Mouse (Mus musculus): ENCODE measurements around the gene Cgnl1. TPM values are rescaled to one million over a fixed set of nuclear protein-coding genes. Genes with fewer than 3 reads are reported as not detected.
"Not testable (repeated sequence)": the region's sequence is repeated elsewhere in the genome, so short reads cannot be mapped to it uniquely, and the experiment has no call there.

Gene Cgnl1
- total RNA-seq, 2 experiments from 2014 or later, result 4.0 to 7.6 TPM

DNA sequence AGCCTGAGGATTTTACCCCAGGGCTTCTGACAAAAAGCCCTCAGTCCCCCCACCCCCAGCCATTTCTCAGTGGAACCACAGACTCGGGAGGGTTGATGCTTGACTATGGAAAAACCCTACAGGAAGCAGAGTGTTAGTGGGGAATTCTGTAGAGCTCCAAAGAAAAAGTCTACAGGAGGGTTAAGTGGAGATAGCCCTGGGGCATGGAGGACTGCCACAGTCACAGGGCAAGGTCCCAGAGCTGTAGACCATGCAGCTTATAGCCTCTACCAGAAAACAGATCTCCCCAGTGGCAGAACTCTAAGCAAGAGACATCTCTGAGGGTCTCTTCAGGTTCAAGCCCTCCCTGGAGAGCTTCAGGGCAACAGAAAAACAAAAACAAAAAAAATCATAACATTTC lies 135.8 kb downstream of the Cgnl1 start:
- no peak for DNase-seq
- intact Hi-C loops (cut with DNase I), result no loop called here

DNA sequence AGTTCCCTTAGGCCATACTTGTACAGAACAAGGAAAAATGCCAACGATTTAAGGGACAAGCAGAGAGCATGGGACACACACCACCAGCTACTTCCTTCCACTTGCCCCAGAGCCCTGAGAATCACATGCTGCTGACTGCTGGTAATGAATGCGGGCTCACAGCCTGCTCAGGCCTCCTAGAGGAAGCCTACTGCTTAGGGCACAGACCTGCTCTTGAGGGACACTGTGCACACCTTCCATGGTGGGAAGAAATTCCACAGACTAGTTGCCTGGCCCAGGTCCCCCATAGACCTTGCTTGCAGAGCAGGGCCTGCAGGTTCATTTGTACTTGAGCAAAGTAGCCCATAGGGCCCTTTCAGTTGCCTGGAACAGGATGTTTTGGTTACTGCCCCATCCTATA lies 136.5 kb downstream of the Cgnl1 start:
- no peak for DNase-seq
- intact Hi-C loops (cut with DNase I), result no loop called here

DNA sequence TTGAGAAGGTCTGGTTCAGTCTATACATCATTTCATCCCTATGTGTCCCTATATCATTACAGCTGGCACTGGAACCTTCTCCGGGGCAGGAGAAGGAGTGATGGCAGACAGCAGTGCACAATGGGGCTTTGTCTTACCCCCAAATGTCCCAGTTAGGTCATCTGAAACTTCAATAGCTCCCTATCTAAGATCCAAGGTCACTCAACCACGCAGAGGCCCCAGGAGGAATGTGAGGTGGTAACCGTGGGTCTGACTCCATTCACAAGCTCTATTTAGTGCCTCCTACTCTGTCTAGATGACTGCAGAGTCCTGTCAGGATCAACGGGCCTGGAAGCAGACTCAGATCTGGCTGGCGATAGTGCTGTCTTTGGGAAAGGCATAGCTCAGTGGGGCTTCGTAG lies 142.5 kb downstream of the Cgnl1 start:
- intact Hi-C loops (cut with DNase I), result no loop called here
- no peak for DNase-seq

DNA sequence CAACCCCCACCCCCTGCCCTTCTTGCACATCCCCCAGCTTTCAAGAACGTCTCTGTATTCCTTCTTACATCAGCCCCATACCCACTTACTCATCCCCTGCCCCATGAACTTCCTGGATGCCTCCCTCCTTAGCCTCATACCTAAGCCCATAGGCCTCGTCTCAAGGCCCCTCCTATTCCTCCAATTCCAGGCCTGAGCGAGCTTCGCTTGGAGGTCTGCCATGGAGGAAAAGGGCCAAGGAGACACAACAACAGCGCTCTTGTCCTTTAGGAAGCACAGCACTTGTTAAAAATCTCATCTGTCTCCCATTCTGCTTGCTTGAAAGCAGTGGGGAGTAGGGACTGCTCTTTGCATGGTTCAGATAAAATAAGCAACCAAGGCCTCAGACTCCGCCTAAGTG lies 143.1 kb downstream of the Cgnl1 start:
- no peak for DNase-seq
- intact Hi-C loops (cut with DNase I), result no loop called here

DNA sequence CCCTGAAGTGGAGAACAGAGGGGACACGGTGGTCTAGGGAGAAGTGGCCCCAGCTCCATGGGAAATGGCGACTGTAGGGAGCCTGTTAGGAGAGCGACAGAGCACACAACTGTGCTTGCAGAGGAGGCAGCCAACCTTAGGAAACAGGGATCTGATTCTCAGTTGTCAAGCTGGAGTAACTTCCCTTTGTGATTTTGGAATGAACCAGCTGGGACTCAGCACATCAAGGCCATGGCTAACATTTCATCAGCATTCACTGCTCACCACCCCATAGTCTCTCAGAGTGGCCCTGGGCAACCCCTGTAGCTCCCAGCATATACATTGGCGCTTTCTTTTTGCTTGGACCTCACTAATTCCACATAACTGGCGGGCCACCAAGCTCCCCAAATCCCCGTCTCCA lies 145.4 kb downstream of the Cgnl1 start:
- intact Hi-C loops (cut with DNase I), result no loop called here
- DNase-seq, result no peak

DNA sequence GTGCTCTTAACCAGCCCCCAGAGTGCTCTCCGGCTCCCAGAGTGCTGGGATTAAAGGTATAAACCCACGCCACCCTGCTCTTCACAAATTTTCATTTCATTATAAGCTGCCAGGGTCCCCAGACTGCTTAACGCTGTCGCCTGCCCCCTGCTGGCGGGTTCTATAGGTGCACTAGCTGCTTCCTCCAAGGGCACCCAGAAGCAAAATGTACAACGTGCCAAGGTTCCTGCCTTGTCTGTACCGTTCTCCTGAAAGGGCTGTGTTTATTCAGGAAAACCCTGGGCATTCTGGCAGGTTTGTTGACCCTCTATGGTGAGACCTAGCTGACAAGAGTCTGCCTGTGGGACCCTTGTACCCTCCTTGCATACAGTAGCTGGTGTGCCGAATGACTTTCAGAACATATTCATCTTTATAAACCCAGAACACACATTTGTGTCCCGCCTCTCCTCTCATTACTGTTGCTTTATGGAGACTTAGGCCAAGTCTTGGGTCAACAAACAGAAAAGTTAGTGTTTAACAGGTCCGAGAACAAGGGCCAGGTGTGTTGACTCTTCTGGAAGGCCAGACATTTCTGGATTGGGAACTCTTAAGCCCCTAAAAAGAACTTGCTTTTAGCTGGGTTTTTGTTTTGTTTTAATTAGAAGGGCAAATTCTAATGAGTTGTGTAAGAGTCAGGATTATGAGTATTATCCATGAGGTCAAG lies 146.5 kb downstream of the Cgnl1 start:
- DNase-seq, result peak; percentile 42 to 47
- intact Hi-C loops (cut with DNase I), result no loop called here

DNA sequence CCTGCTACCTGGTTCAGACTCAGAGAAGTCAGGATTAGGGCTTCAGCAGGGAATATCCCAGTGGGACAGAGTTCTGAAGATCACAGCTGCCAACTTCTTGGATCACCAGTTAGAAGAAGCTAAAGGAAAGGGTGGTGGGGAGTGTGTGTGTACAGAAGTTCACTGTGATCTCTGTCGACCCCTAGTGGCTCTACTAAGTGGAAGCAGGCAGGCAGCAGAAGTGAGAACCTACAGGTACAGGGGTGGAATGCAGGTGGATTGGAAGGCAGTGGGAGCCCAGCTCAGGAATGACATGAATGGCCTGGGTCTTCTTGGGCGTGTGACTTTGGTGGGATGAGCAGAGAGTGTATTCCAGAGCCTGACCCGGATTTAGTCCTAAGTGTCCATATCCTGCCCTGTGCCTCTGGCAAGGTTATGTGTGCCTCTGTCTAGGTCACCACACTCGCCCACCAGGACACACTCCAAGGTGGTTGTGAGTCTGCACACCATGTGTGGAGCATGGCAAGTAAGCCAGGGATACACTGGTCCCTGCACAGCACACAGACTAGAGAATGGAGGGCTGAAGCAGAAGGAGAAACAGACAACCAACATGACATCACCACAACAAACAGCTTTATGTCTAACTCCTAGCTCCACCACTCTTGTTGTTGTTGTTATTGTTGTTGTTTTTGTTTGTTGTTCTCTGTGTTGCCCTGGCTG lies 147.4 kb downstream of the Cgnl1 start:
- intact Hi-C loops (cut with DNase I), result loop anchor here (2.0 kb wide), 1 partner anchor 265 kb away; no protein-coding TSS in a partner anchor
- DNase-seq, result no peak

DNA sequence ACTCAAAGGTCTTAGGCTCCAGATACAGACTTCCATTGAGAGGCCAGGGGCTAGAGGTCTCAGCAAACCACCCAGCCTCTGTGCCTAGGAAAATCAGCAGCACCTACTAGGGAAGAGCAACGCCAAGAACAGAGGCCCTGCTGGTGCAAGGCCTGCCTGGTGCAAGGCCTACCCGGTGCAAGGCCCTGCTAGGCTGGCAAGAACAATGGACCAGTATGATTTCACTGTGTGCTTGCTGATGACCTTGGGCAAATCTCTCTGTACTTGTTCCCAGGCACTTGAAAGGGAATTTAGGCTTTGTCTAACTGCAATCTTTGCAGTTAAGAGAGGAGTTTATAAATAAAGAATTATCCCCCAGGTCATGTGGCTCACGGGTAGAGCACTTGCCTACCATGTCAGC lies 148.8 kb downstream of the Cgnl1 start:
- intact Hi-C loops (cut with DNase I), result loop anchor here (2.0 kb wide), 1 partner anchor 264 kb away; no protein-coding TSS in a partner anchor
- no peak for DNase-seq

DNA sequence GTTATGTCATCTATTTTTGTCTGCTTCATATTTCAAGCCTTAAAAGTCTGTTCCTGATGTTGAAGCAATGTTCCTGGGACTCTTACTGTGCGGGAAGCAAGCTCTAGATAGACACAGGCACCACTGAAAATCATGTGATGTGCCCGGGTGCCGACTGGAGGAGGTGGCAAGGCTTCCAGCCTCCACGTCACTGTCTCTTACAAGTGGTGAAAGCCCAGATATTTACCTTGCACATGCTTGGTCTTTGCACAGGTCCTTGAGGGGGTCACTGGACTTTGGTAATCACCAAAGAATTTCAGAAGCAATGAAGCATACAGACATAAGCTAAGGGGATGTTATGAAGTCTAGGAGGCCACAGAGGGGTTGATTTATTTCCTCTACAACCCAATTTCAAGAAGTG lies 149.4 kb downstream of the Cgnl1 start:
- DNase-seq, result no peak
- intact Hi-C loops (cut with DNase I), result loop anchor here (2.0 kb wide), 1 partner anchor 263 kb away; no protein-coding TSS in a partner anchor

DNA sequence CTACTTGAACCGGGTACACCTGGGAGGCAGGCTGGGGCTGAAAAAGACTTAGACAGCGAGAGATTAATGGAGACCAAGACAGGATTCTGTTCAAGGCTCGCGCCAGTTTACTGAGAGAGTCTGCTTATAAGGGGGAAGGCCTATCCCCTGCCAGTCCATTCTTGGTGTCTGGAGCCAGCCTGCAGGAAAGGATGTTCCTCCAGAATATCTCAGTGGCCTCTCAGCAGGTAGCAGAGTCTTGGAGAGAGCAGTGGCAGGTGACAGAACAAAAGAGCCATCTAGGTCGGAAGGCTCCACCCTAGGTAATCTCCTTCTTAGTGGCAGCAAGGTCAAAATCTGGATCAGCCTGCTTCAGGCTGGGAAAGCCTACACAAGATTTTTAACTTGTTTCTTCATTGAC lies 151.3 kb downstream of the Cgnl1 start:
- intact Hi-C loops (cut with DNase I); DNase-seq: not testable (repeated sequence)

DNA sequence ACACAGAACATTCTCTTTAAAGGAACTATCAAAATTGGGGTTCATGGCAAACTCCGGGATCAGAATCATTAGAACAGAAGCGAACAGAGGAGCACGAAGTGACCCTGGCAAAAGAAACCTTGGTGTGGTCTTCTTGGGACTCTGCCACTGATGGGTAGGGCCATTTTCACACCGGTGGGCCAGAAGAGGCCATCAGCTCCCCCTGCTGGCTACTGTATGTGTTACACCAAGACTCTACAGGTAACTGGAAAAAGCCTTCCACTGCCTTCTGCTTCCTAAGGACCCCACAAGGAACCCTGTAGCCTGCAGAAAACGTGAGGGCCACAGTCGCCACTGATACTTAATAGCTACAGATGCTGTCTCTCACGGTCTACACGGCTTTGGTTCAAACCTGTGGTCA lies 154.0 kb downstream of the Cgnl1 start:
- intact Hi-C loops (cut with DNase I), result loop anchor here (10.0 kb wide), 1 partner anchor 403 kb away; the partner anchor contains the start of gene Aldh1a2
- no peak for DNase-seq

DNA sequence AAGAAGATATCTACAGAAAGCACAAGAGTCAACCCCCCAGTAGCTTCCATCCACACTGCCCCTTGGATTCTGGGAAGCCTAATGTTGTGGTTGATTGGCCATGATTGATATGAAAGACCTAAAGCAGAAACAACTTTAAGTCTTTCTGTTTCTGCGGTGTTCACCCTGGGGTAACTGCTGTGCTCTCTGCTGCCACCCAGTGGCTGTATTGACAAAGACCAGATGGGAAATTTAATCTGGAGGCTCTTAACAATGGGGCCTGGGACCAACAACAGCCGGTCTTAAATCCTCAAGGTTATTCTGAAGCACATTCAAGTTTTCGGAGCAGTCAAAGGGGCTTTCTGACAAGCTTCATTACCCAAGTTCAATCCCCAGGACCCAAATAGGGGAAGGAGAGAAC lies 155.2 kb downstream of the Cgnl1 start:
- intact Hi-C loops (cut with DNase I), result loop anchor here (1.0 to 10.0 kb wide), 2 partner anchors 70 to 401 kb away; partner anchors contain the start of gene Aldh1a2

DNA sequence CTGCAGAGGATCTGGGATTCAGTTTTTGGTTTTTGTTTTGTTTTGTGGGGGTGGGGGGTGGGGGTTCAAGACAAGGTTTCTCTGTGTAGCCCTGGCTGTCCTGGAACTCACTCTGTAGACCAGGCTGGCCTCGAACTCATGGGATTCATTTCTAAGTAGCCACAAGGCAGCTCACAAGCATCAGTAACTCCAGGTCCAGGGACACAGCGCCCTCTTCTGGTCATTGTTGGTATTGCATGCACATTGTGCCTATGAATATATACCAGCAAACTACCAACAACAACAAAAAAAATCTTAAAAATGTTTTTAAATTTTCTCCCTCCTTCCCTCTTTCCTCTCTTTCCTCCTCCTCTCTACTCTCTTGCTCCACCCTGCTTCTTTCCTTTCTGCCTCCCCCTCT lies 156.8 kb downstream of the Cgnl1 start:
- intact Hi-C loops (cut with DNase I), result loop anchor here (5.0 to 10.0 kb wide), 2 partner anchors 37 to 400 kb away; partner anchors contain the start of gene Aldh1a2
- no peak for DNase-seq

More for the DNA sequence above, 155.2 kb downstream of the Cgnl1 start:
- DNase-seq, result peak; percentile 57 to 68

DNA sequence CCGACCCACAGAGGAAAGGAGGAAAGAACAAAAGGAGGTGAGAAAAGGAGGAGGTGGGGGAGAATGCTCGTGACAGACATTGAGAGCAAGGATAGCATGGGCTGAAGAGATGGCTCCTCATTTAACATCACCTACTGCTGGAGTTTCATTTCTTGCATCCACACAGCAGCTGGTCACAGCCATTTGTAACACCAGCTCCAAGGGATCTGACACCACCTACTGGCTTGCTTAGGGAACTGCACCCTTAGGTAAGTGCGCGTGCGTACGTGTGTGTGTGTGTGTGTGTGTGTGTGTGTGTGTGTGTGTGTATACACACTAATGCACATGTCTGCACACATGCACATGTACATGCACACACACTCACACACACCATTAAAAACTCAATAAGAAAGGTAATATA lies 158.4 kb downstream of the Cgnl1 start:
- intact Hi-C loops (cut with DNase I), result loop anchor here (1.0 to 10.0 kb wide), 3 partner anchors 36 to 398 kb away; partner anchors contain the start of gene Aldh1a2

DNA sequence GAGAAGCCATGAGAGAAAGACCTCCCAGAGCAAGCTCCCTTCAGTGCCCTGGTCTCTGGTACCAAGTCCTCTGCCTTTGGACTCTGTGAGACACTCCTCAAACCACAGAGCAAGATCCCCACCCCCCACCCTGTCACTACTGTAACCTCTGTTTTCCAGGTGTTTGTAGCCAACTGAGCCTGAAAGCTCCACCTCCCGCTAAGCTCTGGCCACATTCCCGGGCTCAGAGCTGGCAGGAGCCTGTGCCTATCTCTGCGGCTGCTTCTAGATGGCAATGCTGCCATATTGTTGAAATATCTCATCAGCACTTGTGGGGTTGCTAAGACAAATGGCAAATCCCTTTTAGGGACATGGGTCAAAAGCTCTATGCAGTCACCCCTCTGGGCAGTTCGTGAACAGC lies 159.5 kb downstream of the Cgnl1 start:
- intact Hi-C loops (cut with DNase I), result loop anchor here (5.0 to 10.0 kb wide), 2 partner anchors 35 to 397 kb away; partner anchors contain the start of gene Aldh1a2
- no peak for DNase-seq

More for the DNA sequence above, 158.4 kb downstream of the Cgnl1 start:
- DNase-seq, result no peak

DNA sequence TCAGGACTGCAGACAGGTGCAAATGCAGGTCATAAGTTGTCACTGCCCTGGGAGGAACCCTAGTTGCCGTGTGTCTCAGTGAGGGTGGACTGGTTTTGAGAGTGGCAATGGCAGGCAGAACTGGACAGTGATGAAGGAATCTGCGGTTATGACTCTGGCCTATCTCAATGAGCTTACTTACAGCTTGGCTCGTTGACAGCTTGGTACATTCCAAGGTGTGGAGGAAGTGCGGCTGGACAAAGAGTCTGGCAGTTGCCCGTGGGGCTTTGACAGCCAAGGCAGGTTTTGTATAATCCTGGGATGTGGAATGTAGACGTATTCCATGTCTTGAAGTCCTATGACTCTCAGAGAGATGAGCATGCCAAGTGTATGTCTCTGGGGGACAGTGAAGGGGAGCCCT lies 162.4 kb downstream of the Cgnl1 start:
- intact Hi-C loops (cut with DNase I), result no loop called here
- DNase-seq, result no peak

DNA sequence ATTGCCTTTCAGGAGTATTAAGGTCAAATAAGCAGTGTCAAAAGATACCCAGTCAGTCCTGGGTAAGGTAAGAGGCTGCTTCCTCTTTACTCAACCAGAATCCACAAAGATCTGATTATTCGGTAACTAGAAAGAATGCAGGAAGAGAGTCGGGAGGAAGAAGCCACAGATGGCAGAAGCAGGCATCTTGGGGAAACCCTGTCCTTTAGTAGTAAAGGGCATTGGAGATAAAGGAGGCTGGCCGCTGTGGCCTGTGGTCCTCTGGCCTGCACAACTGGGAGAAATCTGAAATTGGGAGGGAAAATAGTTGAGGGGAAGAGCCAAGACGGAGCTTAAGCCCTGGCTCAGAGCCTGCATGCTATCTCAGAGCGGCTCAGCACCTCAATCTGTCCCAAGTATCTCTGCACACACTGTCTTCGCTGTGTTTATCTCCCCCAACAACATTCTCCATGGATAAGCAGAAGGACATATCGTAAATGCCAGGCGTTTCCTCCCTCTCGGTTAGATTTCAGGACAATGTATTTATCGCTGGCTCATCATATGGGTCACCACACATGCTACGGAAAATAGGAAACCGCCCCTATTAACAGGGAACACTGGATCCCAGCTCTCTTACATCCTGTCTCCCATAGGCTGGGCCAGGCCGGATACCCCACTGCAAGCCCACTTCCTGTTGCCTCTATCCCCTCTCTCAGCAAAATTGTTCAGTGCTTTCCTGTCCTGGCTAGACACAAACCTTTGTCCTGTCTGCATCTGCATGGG lies 164.9 kb downstream of the Cgnl1 start:
- intact Hi-C loops (cut with DNase I), result no loop called here
- DNase-seq, result no peak

DNA sequence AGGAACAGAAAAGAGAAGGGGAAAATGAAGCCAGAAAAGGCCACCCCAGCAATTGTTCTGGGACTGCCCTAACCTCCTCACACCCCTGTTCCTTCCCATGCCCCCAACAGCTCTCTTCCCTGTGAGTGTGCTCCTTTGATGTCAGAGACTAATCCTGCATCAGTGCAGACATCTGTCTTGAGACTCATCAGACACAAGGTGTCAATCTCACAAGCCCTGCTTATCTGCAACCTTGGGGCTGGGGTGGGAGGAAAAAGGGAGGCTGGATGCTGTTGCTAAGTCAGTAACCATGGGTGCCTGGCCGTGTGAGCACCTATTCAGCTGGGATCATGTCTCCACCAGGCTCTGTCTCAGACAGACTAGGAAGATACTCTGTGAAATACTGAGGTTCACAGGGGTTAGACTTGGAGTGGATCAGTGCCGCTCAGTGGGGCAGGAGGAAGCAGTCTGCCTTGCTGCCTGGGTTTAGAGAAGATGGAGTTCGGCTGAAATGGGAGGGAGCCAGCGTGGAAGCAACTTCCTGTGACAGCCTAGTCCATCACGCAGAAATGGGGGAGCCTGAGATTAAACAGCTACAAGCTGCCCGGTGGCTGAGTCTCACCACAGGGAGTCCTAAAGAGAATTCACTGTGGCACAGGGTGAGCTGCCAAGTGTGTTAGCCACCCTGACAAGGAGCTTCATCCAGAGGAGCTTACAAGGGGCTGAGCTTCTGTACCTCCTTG lies 166.3 kb downstream of the Cgnl1 start:
- DNase-seq, result no peak
- intact Hi-C loops (cut with DNase I), result no loop called here

DNA sequence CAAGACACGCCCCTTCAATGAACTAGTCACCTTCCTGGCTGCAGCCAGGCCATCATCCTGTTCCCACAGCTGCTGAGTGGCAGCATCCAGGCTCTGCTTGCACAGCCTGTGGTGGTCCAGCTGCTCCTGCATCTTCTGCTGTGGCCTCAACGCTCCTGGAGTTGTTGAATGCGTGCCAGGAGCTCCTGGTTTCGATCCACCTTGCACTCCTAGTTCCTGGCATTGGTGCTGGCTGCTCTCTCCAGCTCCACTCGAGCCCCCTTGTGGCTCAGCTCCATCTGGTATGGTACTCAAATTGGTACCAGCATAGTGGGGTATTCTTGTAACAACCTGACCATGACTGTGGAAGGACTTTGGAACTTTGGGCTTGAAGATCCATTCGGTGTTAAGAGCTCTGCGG lies 171.5 kb downstream of the Cgnl1 start:
- intact Hi-C loops (cut with DNase I), result no loop called here
- no peak for DNase-seq

DNA sequence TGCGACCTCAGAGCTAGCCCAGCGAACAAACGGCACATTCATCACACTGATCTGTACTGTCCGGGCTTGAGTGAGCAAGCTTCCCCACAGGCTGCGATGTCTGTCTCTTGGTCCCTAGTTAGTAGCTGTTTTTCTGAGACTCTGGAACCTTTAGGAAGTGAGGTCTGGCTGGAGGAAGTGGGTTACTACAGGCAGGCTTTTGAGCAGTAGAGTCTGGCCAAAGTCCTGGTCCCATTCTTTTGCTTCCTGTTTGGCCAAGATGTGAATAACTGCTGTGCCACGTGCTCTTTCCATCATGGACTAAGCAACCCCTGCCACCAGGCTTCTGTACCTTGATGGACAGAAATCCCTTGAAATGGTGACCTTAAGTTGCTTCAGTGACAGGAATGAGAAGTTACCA lies 174.5 kb downstream of the Cgnl1 start:
- intact Hi-C loops (cut with DNase I), result no loop called here
- no peak for DNase-seq
